Mouse (Mus musculus) gonadal fat pad, adult 2 months (tissue): ENCODE results near the gene Zfp810. TPM values are rescaled to one million over a fixed set of nuclear protein-coding genes. Genes with fewer than 3 reads are reported as not detected.
A peak's percentile ranks its signal among the peaks of the same experiment; 100 is the strongest.

Experiments
- DNase-seq: peaks from one replicate; pipeline ENCODE4 v3.0.0-alpha.2; 2012; ENCODE audit warnings: low read depth
- polyA plus RNA-seq: library from polyadenylated mRNA; depleted of rRNA; stranded (reverse); fragments of >200 nt; gene quantifications from 2 replicates; pipeline ENCODE4 v1.2.3, GENCODE M21; 2012; rRNA removed

Zfp810 gene
- polyA plus RNA-seq, 1 experiment: 11.2 TPM

- no peak for DNase-seq
Measured at GRCm38 (mm10) chr9:22260092-22260422, 47.4 kb downstream of the Zfp810 start.

GRCm38 (mm10) chr9:22259184-22260091, 48.0 kb downstream of the Zfp810 start, which contains the start of gene Zfp599:
Gene Zfp599 (minus strand): TSS chr9:22259895.
- DNase-seq: peak; percentile 60

- DNase-seq: no peak
Measured at GRCm38 (mm10) chr9:22258784-22259183, 48.7 kb downstream of the Zfp810 start.

GRCm38 (mm10) chr9:22256579-22256978, 50.9 kb downstream of the Zfp810 start:
- DNase-seq: no peak

- no peak for DNase-seq
Measured at GRCm38 (mm10) chr9:22244242-22244641, 63.2 kb downstream of the Zfp810 start.

GRCm38 (mm10) chr9:22240001-22240400, 67.4 kb downstream of the Zfp810 start:
- DNase-seq: no peak

- no peak for DNase-seq
Measured at GRCm38 (mm10) chr9:22230556-22230955, 76.9 kb downstream of the Zfp810 start.

GRCm38 (mm10) chr9:22230061-22230460, 77.4 kb downstream of the Zfp810 start:
- no peak for DNase-seq

- no peak for DNase-seq
Measured at GRCm38 (mm10) chr9:22229386-22230026, 77.9 kb downstream of the Zfp810 start.

GRCm38 (mm10) chr9:22226846-22227245, 80.6 kb downstream of the Zfp810 start:
- peak; percentile 42 for DNase-seq

Other genes with a start within 250 kb of the Zfp810 start
- gene Gm49318, start 236.4 kb downstream of the Zfp810 start, polyA plus RNA-seq: not detected in 2 replicates
- gene Zfp653, start 236.3 kb downstream of the Zfp810 start, polyA plus RNA-seq: 12.7 and 15.7 TPM in 2 replicates
- gene Ecsit, start 222.2 kb downstream of the Zfp810 start, polyA plus RNA-seq: 43.8 and 48.3 TPM in 2 replicates
- 145 and 181 TPM in 2 replicates for gene Cnn1, start 208.4 kb downstream of the Zfp810 start, polyA plus RNA-seq
- 145 and 171 TPM in 2 replicates for gene Elof1, start 190.5 kb downstream of the Zfp810 start, polyA plus RNA-seq
- 256 and 495 TPM in 2 replicates for gene Acp5, start 171.9 kb downstream of the Zfp810 start, polyA plus RNA-seq
- gene Pigyl, start 150.8 kb downstream of the Zfp810 start, polyA plus RNA-seq: 96.3 and 128 TPM in 2 replicates
- gene Zfp872, start 119.6 kb downstream of the Zfp810 start, polyA plus RNA-seq: 0.93 and 1.0 TPM in 2 replicates
- gene Zfp809, start 81.9 kb downstream of the Zfp810 start, polyA plus RNA-seq: 21.1 TPM in 2 replicates
- 0.26 and 0.30 TPM in 2 replicates for gene Zfp599, start 47.8 kb downstream of the Zfp810 start, polyA plus RNA-seq
- gene Anln, start 81.5 kb upstream of the Zfp810 start, polyA plus RNA-seq: 1.6 and 1.9 TPM in 2 replicates
- gene 9530077C05Rik, start 103.9 kb upstream of the Zfp810 start, polyA plus RNA-seq: 2.0 and 2.9 TPM in 2 replicates
- gene Gm17545, start 146.6 kb upstream of the Zfp810 start, polyA plus RNA-seq: not detected in 2 replicates
- 38.0 and 55.2 TPM in 2 replicates for gene Rp9, start 162.1 kb upstream of the Zfp810 start, polyA plus RNA-seq
- 14.4 and 17.6 TPM in 2 replicates for gene Bbs9, start 168.1 kb upstream of the Zfp810 start, polyA plus RNA-seq